Mouse (Mus musculus): ENCODE data around the gene Cdc42ep5.

GRCm38 (mm10) chr7:4139391-4139790, 25.3 kb downstream of the Cdc42ep5 start:
- no peak for TF ChIP-seq ZC3H11A (IDR thresholded peaks at IDR 0.05; ENCODE audit: borderline replicate concordance, low read depth, low read length)
- no peak for TF ChIP-seq ZNF384 (IDR thresholded peaks at IDR 0.05; ENCODE audit: low read depth, low read length)
- TF ChIP-seq HCFC1 (IDR thresholded peaks at IDR 0.05; ENCODE audit: borderline replicate concordance, insufficient read depth, low read length) = no peak

Measured in ES-E14 (cell line).